9 mouse cellular contexts compared by ENCODE assay signal in the genomic region with DNA sequence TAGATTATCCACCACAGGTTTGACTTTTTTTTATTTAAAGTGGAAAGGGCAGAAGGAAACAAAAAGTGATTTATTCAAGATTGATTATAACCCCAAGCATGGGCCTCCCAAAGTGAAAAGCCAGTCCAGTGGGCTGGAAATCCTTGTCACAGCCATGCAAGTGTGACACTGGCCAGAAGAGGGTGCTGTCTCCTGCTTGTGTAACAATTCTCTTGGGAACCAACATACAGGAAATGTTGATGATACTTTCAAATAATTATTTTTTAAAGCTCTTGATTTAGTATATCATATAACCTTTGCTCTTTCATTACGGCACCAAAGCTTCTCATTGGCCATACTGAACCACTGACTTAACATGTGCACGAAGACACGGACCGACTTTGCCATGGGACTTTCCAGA. TPM values are rescaled to one million over a fixed set of nuclear protein-coding genes. Genes with fewer than 3 reads are reported as not detected.
DNase-seq lines count a peak whose midpoint lies in the region; ATAC-seq and TF ChIP-seq lines count a peak whose summit lies in the region.
"Had no signal": no experiment of that assay in that cellular context is flagged by ENCODE, and none has a peak within 500 bp of the region (broad histone marks: within the 10 kb centered on the region; RNA-seq: fewer than 3 reads in every experiment).

No protein-coding gene starts in this region.

- H3K4me3 ChIP-seq in liver, adult 2 months (ENCODE audit: insufficient read depth, low read depth, low read length), result no peak overlapping the region
- no peak overlapping the region for H3K4me3 ChIP-seq in liver, embryonic 12.5 days
- H3K4me3 ChIP-seq in hindbrain, embryonic 16.5 days (ENCODE audit: low read length), result no peak overlapping the region
- H3K4me3 ChIP-seq: heart, embryonic 13.5 days had no signal

- no peak overlapping the region for H3K27ac ChIP-seq in liver, adult 2 months (replicated peaks; ENCODE audit: insufficient read depth, low read depth, low read length)
- H3K27ac ChIP-seq in liver, embryonic 12.5 days, result no peak overlapping the region
- H3K27ac ChIP-seq in hindbrain, embryonic 16.5 days (ENCODE audit: low read depth, low read length), result no peak overlapping the region
- H3K27ac ChIP-seq: heart, embryonic 13.5 days had no signal

- no peaks in the 10 kb centered on the region for H3K27me3 ChIP-seq in liver, adult 2 months (ENCODE audit: control insufficient read depth, insufficient read depth, low read length)
- H3K27me3 ChIP-seq in liver, embryonic 12.5 days (replicated peaks), result no peaks in the 10 kb centered on the region
- no peaks in the 10 kb centered on the region for H3K27me3 ChIP-seq in hindbrain, embryonic 16.5 days (replicated peaks; ENCODE audit: control insufficient read depth, insufficient read depth, low read length)
- H3K27me3 ChIP-seq: heart, embryonic 13.5 days had no signal

- WGBS in liver, adult 2 months, result 77% methylated on average over 4 of the region's 4 CpGs
- 74% methylated on average over 4 of the region's 4 CpGs for WGBS in liver, embryonic 12.5 days (ENCODE audit: insufficient replicate concordance)
- WGBS in hindbrain, embryonic 16.5 days, result 83% methylated on average over 4 of the region's 4 CpGs

- H3K9me3 ChIP-seq in liver, embryonic 12.5 days (replicated peaks), result no peaks in the 10 kb centered on the region
- no peaks in the 10 kb centered on the region for H3K9me3 ChIP-seq in hindbrain, embryonic 16.5 days (ENCODE audit: control insufficient read depth, low read length)
- H3K9me3 ChIP-seq: heart, embryonic 13.5 days had no signal

- no peak overlapping the region for H3K9ac ChIP-seq in liver, adult 2 months (ENCODE audit: low read depth, low read length)
- H3K9ac ChIP-seq in liver, embryonic 12.5 days, result no peak overlapping the region
- no peak overlapping the region for H3K9ac ChIP-seq in hindbrain, embryonic 16.5 days (ENCODE audit: low read depth, low read length)
- H3K9ac ChIP-seq: heart, embryonic 13.5 days had no signal

- ATAC-seq in liver, embryonic 12.5 days, result no peak
- ATAC-seq in common myeloid progenitor, adult 5-6 weeks (replicated peaks; ENCODE audit: low read depth, poor library complexity, severe bottlenecking), result peak; percentile 78
- ATAC-seq in hindbrain, embryonic 16.5 days, result 0 out of 2 replicates have a peak, but pooled peaks have one; percentile 20
- ATAC-seq in neutrophil, adult 5-6 weeks (ENCODE audit: extremely low read depth, insufficient number of reproducible peaks, low FRiP score, poor library complexity, severe bottlenecking), result peak; percentile 61; the same call in 1 of the 2 replicates

- no peaks in the 10 kb centered on the region for H3K4me1 ChIP-seq in liver, adult 2 months (ENCODE audit: control insufficient read depth, insufficient read depth, low read length)
- H3K4me1 ChIP-seq in liver, embryonic 12.5 days, result no peaks in the 10 kb centered on the region
- no peaks in the 10 kb centered on the region for H3K4me1 ChIP-seq in hindbrain, embryonic 16.5 days (ENCODE audit: control insufficient read depth, insufficient read depth, low read depth, low read length)
- H3K4me1 ChIP-seq: heart, embryonic 13.5 days had no signal

- DNase-seq in liver, adult 2 months (ENCODE audit: extremely low read depth, low read depth, low spot score), result peak; percentile 45
- peak; percentile 89 for DNase-seq in NIH3T3 (ENCODE audit: low read depth)
- DNase-seq in left cerebral cortex, postnatal 25 days (ENCODE audit: low spot score in 2 of 2), result peak; percentile 75 to 77
- peak; percentile 80 for DNase-seq in thymus, postnatal 4 days

- H3K79me2 ChIP-seq in liver, adult 2 months (ENCODE audit: control insufficient read depth, insufficient read depth, low read length), result no peaks in the 10 kb centered on the region

- no peak overlapping the region for H3K4me2 ChIP-seq in liver, embryonic 12.5 days
- no peak overlapping the region for H3K4me2 ChIP-seq in hindbrain, embryonic 16.5 days (ENCODE audit: low read length)
- H3K4me2 ChIP-seq: heart, embryonic 13.5 days had no signal

- TF ChIP-seq CTCF in liver, adult 2 months (IDR thresholded peaks at IDR 0.05; ENCODE audit: low read depth, low read length), result peak; percentile 76

- intact Hi-C loops in left cerebral cortex, postnatal 25 days (cut with DNase I), result loop anchor here (1.0 to 5.0 kb wide), 2 partner anchors 60 to 197 kb away; no protein-coding TSS in a partner anchor

- no peaks in the 10 kb centered on the region for H3K36me3 ChIP-seq in liver, adult 2 months (ENCODE audit: control insufficient read depth, insufficient read depth, low read length)
- no peaks in the 10 kb centered on the region for H3K36me3 ChIP-seq in liver, embryonic 12.5 days
- H3K36me3 ChIP-seq in hindbrain, embryonic 16.5 days (ENCODE audit: control insufficient read depth, insufficient read depth, low read length), result no peaks in the 10 kb centered on the region
- H3K36me3 ChIP-seq: heart, embryonic 13.5 days had no signal

- TF ChIP-seq POLR2A in liver, adult 2 months (IDR thresholded peaks at IDR 0.05; ENCODE audit: extremely low read depth, insufficient read depth, low read length), result no peak

RNA-seq across cellular contexts. Expression of a gene that starts 32.7 kb away (rescaled TPM):
- total RNA-seq in liver, adult 2 months (2014; rRNA removed), result 6.8 and 7.2 TPM in 2 replicates
- 5.2 and 7.9 TPM in 2 replicates for polyA plus RNA-seq in liver, adult 2 months (2012; rRNA removed)
- 13.7 and 14.6 TPM in 2 replicates for polyA plus RNA-seq in liver, embryonic 12.5 days (2016; fragmentation: Nextera tagmentation; extraction: Ambion mirVana)
- total RNA-seq in common myeloid progenitor, adult 5-6 weeks (2017), result 1.2 and 5.7 TPM in 2 replicates
- polyA plus RNA-seq in hindbrain, embryonic 16.5 days (2015; fragmentation: Nextera tagmentation; extraction: Ambion mirVana), result 4.0 and 4.7 TPM in 2 replicates
- total RNA-seq in left cerebral cortex, postnatal 25 days (2021), result 1 to 10 TPM in 1 of 2 experiments, not detected in 1; 2.4 TPM
- 82.9 and 109 TPM in 2 replicates for total RNA-seq in neutrophil, adult 5-6 weeks (2017)

RNA-seq across cellular contexts. Expression of a gene that starts 36.8 kb away (rescaled TPM):
- total RNA-seq in liver, adult 2 months (2014; rRNA removed), result 22.2 and 25.6 TPM in 2 replicates
- polyA plus RNA-seq in liver, adult 2 months (2012; rRNA removed), result 33.6 and 35.4 TPM in 2 replicates
- 45.1 and 49.6 TPM in 2 replicates for polyA plus RNA-seq in liver, embryonic 12.5 days (2016; fragmentation: Nextera tagmentation; extraction: Ambion mirVana)
- total RNA-seq in common myeloid progenitor, adult 5-6 weeks (2017), result 81.1 and 99.3 TPM in 2 replicates
- 38.8 and 49.0 TPM in 2 replicates for polyA plus RNA-seq in hindbrain, embryonic 16.5 days (2015; fragmentation: Nextera tagmentation; extraction: Ambion mirVana)
- 10 to 100 TPM; 53.0 to 55.6 TPM for total RNA-seq in left cerebral cortex, postnatal 25 days (2021)
- 62.4 and 65.9 TPM in 2 replicates for total RNA-seq in neutrophil, adult 5-6 weeks (2017)

RNA-seq across cellular contexts. Expression of a gene that starts 58.1 kb away (rescaled TPM):
- 8.3 and 9.1 TPM in 2 replicates for total RNA-seq in liver, adult 2 months (2014; rRNA removed)
- polyA plus RNA-seq in liver, adult 2 months (2012; rRNA removed), result 1.8 and 2.1 TPM in 2 replicates
- polyA plus RNA-seq in liver, embryonic 12.5 days (2016; fragmentation: Nextera tagmentation; extraction: Ambion mirVana), result 3.0 and 4.3 TPM in 2 replicates
- 21.8 and 26.3 TPM in 2 replicates for total RNA-seq in common myeloid progenitor, adult 5-6 weeks (2017)
- polyA plus RNA-seq in hindbrain, embryonic 16.5 days (2015; fragmentation: Nextera tagmentation; extraction: Ambion mirVana), result 1.7 and 2.6 TPM in 2 replicates
- total RNA-seq in left cerebral cortex, postnatal 25 days (2021), result 10 to 100 TPM; 11.0 to 11.2 TPM
- total RNA-seq in neutrophil, adult 5-6 weeks (2017), result 20.5 and 24.4 TPM in 2 replicates

RNA-seq across cellular contexts. Expression of a gene that starts 58.2 kb away (rescaled TPM):
- total RNA-seq in liver, adult 2 months (2014; rRNA removed), result 1.0 and 1.3 TPM in 2 replicates
- 0.21 and 0.24 TPM in 2 replicates for polyA plus RNA-seq in liver, adult 2 months (2012; rRNA removed)
- 58.1 and 58.9 TPM in 2 replicates for polyA plus RNA-seq in liver, embryonic 12.5 days (2016; fragmentation: Nextera tagmentation; extraction: Ambion mirVana)
- total RNA-seq in common myeloid progenitor, adult 5-6 weeks (2017), result 127 and 170 TPM in 2 replicates
- 12.8 and 15.3 TPM in 2 replicates for polyA plus RNA-seq in hindbrain, embryonic 16.5 days (2015; fragmentation: Nextera tagmentation; extraction: Ambion mirVana)
- total RNA-seq in left cerebral cortex, postnatal 25 days (2021), result 1 to 10 TPM; 4.8 to 5.6 TPM
- 21.1 and 31.9 TPM in 2 replicates for total RNA-seq in neutrophil, adult 5-6 weeks (2017)

Comparison
In these comparisons a context has a peak if more than half of its experiments do, and no peak if none do; other contexts are left out.
1. RNA of a gene that starts 32.7 kb away (total RNA-seq): 82.9 to 109 TPM in neutrophil, adult 5-6 weeks; 6.8 to 7.2 TPM in liver, adult 2 months, 1.2 to 5.7 TPM in common myeloid progenitor, adult 5-6 weeks and 2.4 TPM in left cerebral cortex, postnatal 25 days; every median in the first group is over 10 times any median in the second.
2. Peak in every context shown above with its lines, with median percentiles within 50 percentile points of each other: DNase-seq.